Mouse (Mus musculus) intestine, embryonic 14.5 days (tissue): ENCODE results near the gene Ly6g6e. TPM values are rescaled to one million over a fixed set of nuclear protein-coding genes. Genes with fewer than 3 reads are reported as not detected.
A peak's percentile ranks its signal among the peaks of the same experiment; 100 is the strongest.

Source experiments
- ATAC-seq: fragments of 200-750 bp; cut with Nextera tagmentation; replicated peaks from 2 replicates; pipeline ENCODE4 v1.8.0; 2017; ENCODE audit warnings: low read depth, moderate number of reproducible peaks, moderate TSS enrichment, moderate library complexity; ENCODE audit not compliant: low FRiP score, low TSS enrichment
- DNase-seq: peaks from one replicate; pipeline ENCODE4 v3.0.0-alpha.2; 2018; ENCODE audit warnings: low spot score
- H3K27ac ChIP-seq: fragments of 300-500 bp; sonication (generic); 2 replicates; pipeline ENCODE4 v1.5.1; 2014; ENCODE audit warnings: low read depth, mild to moderate bottlenecking, control low read depth
- H3K27me3 ChIP-seq: fragments of 300-500 bp; sonication (generic); replicated peaks from 2 replicates; pipeline ENCODE4 v1.6.1; 2014; ENCODE audit warnings: low read length, control low read depth; ENCODE audit not compliant: control insufficient read depth, insufficient read depth
- H3K36me3 ChIP-seq: fragments of 300-500 bp; sonication (generic); 2 replicates; pipeline ENCODE4 v1.6.1; 2014; ENCODE audit warnings: low read length, control low read depth; ENCODE audit not compliant: control insufficient read depth, insufficient read depth
- H3K4me1 ChIP-seq: fragments of 300-500 bp; sonication (generic); replicated peaks from 2 replicates; pipeline ENCODE4 v1.6.1; 2014; ENCODE audit warnings: low read length, control low read depth, mixed read lengths; ENCODE audit not compliant: control insufficient read depth, insufficient read depth
- H3K4me2 ChIP-seq: fragments of 300-500 bp; sonication (generic); 2 replicates; pipeline ENCODE4 v1.6.1; 2014; ENCODE audit warnings: low read length
- H3K4me3 ChIP-seq: fragments of 300-500 bp; sonication (generic); 2 replicates; pipeline ENCODE4 v1.5.1; 2014; ENCODE audit warnings: low read depth, low read length, control low read depth, mixed read lengths
- H3K9ac ChIP-seq: fragments of 300-500 bp; sonication (generic); 2 replicates; pipeline ENCODE4 v1.6.1; 2014; ENCODE audit warnings: mild to moderate bottlenecking, low read length
- H3K9me3 ChIP-seq: fragments of 300-500 bp; sonication (generic); 2 replicates; pipeline ENCODE4 v1.6.1; 2016; ENCODE audit warnings: low read length, control low read depth; ENCODE audit not compliant: control insufficient read depth
- WGBS: fragments of 180-500 bp; shearing (Covaris S2); extraction: QIAGEN DNeasy Blood & Tissue Kit; methylation state at CpG from one replicate; pipeline ENCODE4 v1.1.7; 2014; 5-methylcytosine and 5-hydroxymethylcytosine counted together
- polyA plus RNA-seq: library from polyadenylated mRNA; unstranded; fragments of >200 nt; fragmentation: Nextera tagmentation; extraction: Ambion mirVana; gene quantifications from 2 replicates; pipeline ENCODE4 v1.2.1, GENCODE M21; 2014

Gene Ly6g6e
- polyA plus RNA-seq, 1 experiment from 2014 or later = 2.8 TPM

- H3K27me3 ChIP-seq = no peaks in the 10 kb centered on the region
- H3K9ac ChIP-seq = peak within 1 kb of the TSS; percentile 89
- H3K36me3 ChIP-seq = peaks cover 29% of the 10 kb centered on the region
- H3K4me1 ChIP-seq = peaks cover 11% of the 10 kb centered on the region; the same call in 1 of the 2 replicates
- WGBS = 4% methylated on average over 58 of the region's 67 CpGs
- peak; percentile 97 for DNase-seq
- peak within 1 kb of the TSS; percentile 84 for H3K4me2 ChIP-seq
- H3K9me3 ChIP-seq = no peaks in the 10 kb centered on the region
- peak within 1 kb of the TSS; percentile 62 for H3K4me3 ChIP-seq
- peak; percentile 96 for ATAC-seq
- peak within 1 kb of the TSS; percentile 98 for H3K27ac ChIP-seq
These were observed 12.3 kb downstream of the Ly6g6e start, which contains the start of gene Abhd16a for GRCm38 (mm10) chr17:35088825-35089644. Gene Abhd16a (plus strand): TSS chr17:35089263.

GRCm38 (mm10) chr17:35090166-35090932, 13.6 kb downstream of the Ly6g6e start:
- DNase-seq (no peak), ATAC-seq (no peak)
- peak overlapping the region; percentile 84 for H3K4me2 ChIP-seq
- 71% methylated on average over 8 of the region's 8 CpGs for WGBS
- H3K9me3 ChIP-seq = no peaks in the 10 kb centered on the region
- peak overlapping the region; percentile 62 for H3K4me3 ChIP-seq
- no peaks in the 10 kb centered on the region for H3K27me3 ChIP-seq
- H3K9ac ChIP-seq = peak overlapping the region; percentile 89
- H3K27ac ChIP-seq = no peak overlapping the region
- H3K36me3 ChIP-seq = peaks cover 42% of the 10 kb centered on the region
- H3K4me1 ChIP-seq = peaks cover 11% of the 10 kb centered on the region; the same call in 1 of the 2 replicates

- no peak overlapping the region for H3K9ac ChIP-seq
- H3K4me3 ChIP-seq = no peak overlapping the region
- H3K27me3 ChIP-seq = no peaks in the 10 kb centered on the region
- H3K36me3 ChIP-seq = peaks cover 60% of the 10 kb centered on the region
- H3K4me1 ChIP-seq = peaks cover 11% of the 10 kb centered on the region; the same call in 1 of the 2 replicates
- H3K27ac ChIP-seq = no peak overlapping the region
- 87% methylated on average over 14 of the region's 14 CpGs for WGBS
- ATAC-seq (no peak), DNase-seq (no peak)
- no peaks in the 10 kb centered on the region for H3K9me3 ChIP-seq
- H3K4me2 ChIP-seq = no peak overlapping the region
These were observed 15.9 kb downstream of the Ly6g6e start for GRCm38 (mm10) chr17:35092403-35093198.

- WGBS = 86% methylated on average over 15 of the region's 15 CpGs
- Histone ChIP-seq H3K9ac (no peak overlapping the region), H3K4me1 (peaks cover 11% of the 10 kb centered on the region; the same call in 1 of the 2 replicates), H3K4me2 (no peak overlapping the region), H3K9me3 (no peaks in the 10 kb centered on the region), H3K36me3 (peaks cover 82% of the 10 kb centered on the region), H3K27ac (no peak overlapping the region), H3K4me3 (no peak overlapping the region), H3K27me3 (no peaks in the 10 kb centered on the region)
- ATAC-seq = no peak
- no peak for DNase-seq
These were observed 18.0 kb downstream of the Ly6g6e start for GRCm38 (mm10) chr17:35094475-35095365.

GRCm38 (mm10) chr17:35096597-35096996, 19.9 kb downstream of the Ly6g6e start:
- H3K9me3 ChIP-seq = no peaks in the 10 kb centered on the region
- peaks cover 92% of the 10 kb centered on the region for H3K36me3 ChIP-seq
- H3K27me3 ChIP-seq = no peaks in the 10 kb centered on the region
- WGBS = 91% methylated on average over 12 of the region's 12 CpGs
- H3K4me2 ChIP-seq = no peak overlapping the region
- H3K4me1 ChIP-seq = no peaks in the 10 kb centered on the region
- no peak overlapping the region for H3K4me3 ChIP-seq
- H3K9ac ChIP-seq = no peak overlapping the region
- ATAC-seq = no peak
- no peak for DNase-seq
- no peak overlapping the region for H3K27ac ChIP-seq

- Histone ChIP-seq H3K36me3 (peaks cover 94% of the 10 kb centered on the region), H3K4me2 (no peak overlapping the region), H3K4me3 (no peak overlapping the region), H3K9ac (no peak overlapping the region), H3K27me3 (no peaks in the 10 kb centered on the region), H3K27ac (no peak overlapping the region), H3K4me1 (no peaks in the 10 kb centered on the region), H3K9me3 (no peaks in the 10 kb centered on the region)
- DNase-seq = no peak
- 91% methylated on average over 12 of the region's 12 CpGs for WGBS
- no peak for ATAC-seq
These were observed 20.5 kb downstream of the Ly6g6e start for GRCm38 (mm10) chr17:35097164-35097655.

- no peak for DNase-seq
- Histone ChIP-seq H3K4me1 (peaks cover 5% of the 10 kb centered on the region), H3K4me2 (no peak overlapping the region), H3K36me3 (peaks cover 78% of the 10 kb centered on the region), H3K9me3 (no peaks in the 10 kb centered on the region), H3K9ac (no peak overlapping the region), H3K27ac (no peak overlapping the region), H3K4me3 (no peak overlapping the region), H3K27me3 (no peaks in the 10 kb centered on the region)
- ATAC-seq = peak; percentile 40
- 61% methylated on average over 10 of the region's 10 CpGs for WGBS
These were observed 23.6 kb downstream of the Ly6g6e start for GRCm38 (mm10) chr17:35100196-35100765.
